Mouse (Mus musculus) thymus, postnatal 36 days (tissue): Measurements from ENCODE around the gene Itpka.
"Not testable (repeated sequence)": the region's sequence is repeated elsewhere in the genome, so short reads cannot be mapped to it uniquely, and the experiment has no call there.

Source experiments
- DNase-seq, 2 experiments: peaks; one replicate each; pipeline ENCODE4 v3.0.0; 2022; ENCODE audit warnings: mixed read lengths in 2 of 2

The Itpka gene

DNA sequence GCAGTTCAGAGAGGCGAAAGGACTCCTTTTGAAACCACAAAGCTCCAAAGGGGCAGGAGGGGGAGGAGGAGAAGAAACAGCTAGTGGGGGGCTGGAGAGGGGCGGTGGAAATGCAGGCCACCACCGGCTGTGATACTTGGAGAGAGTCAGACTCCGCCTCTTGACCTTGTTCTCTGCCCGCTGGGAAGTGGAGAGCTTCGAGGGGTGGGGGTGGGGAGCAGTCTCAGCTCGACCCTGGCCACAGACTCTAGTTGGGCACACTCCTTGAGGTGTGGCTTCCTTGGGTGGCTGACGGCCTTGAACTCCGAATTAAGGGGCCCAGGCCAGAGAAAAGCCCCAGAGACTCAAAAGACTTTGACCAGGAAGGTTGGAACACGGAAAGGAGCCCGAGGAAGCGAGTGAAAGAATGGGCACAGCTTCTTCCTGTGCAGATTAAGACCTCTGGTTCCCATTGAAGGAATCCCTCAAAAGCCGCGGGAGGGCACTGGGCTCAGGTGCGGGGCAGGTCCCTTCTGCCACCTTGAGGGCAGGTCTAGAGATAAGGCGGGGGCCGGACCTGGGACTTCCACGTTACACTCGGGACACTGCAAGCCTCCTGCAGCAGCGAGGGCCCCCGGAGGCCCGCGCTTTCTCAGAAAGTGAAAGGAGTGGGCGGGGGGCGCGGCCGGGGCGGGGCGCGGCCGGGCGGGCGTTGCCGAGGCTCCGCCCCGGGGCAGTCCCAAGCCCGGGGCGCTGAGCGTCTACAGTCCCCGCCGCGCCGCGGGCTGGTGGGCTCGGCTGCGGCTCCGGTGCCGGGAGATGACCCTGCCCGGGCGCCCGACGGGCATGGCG, at the start of gene Itpka:
Gene Itpka (plus strand): TSS at position 757 of the 831 bp plus-strand sequence.
- peak; percentile 75 to 78 for DNase-seq

GRCm38 (mm10) chr2:119694826-119695225, 47.3 kb upstream of the Itpka start:
- no peak for DNase-seq

GRCm38 (mm10) chr2:119696111-119696510, 46.0 kb upstream of the Itpka start:
- no peak for DNase-seq

- DNase-seq = no peak
These were observed 43.7 kb upstream of the Itpka start for GRCm38 (mm10) chr2:119698472-119698871.

DNA sequence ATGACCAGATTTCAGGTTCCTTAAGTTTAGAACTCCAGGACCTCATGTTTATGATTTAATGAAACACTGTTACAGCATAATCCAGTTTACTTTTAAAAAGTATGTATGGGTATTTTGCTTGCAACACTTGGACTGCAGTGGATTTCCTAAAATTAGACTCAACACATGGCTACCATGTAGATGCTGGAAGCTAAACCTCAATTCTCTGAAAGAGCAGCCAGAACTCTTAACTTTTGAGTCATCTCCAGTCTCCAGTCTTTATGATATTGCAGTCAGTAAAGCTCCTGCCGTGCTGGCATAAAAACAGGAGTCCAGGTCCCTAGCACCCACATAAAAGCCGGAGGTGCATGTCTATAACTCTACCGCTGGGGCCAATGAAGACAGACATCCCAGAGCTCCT, 42.2 kb upstream of the Itpka start:
- no peak for DNase-seq

GRCm38 (mm10) chr2:119703171-119703570, 39.0 kb upstream of the Itpka start:
- no peak for DNase-seq

- DNase-seq = no peak
These were observed 34.5 kb upstream of the Itpka start for GRCm38 (mm10) chr2:119707676-119708075.

- no peak for DNase-seq
These were observed 32.1 kb upstream of the Itpka start for GRCm38 (mm10) chr2:119710011-119710410.

- not testable (repeated sequence) for DNase-seq
These were observed 26.3 kb upstream of the Itpka start for GRCm38 (mm10) chr2:119715868-119716267.

GRCm38 (mm10) chr2:119721070-119721469, 21.1 kb upstream of the Itpka start:
- DNase-seq = no peak

GRCm38 (mm10) chr2:119727762-119728416, 14.2 kb upstream of the Itpka start:
- no peak for DNase-seq

DNA sequence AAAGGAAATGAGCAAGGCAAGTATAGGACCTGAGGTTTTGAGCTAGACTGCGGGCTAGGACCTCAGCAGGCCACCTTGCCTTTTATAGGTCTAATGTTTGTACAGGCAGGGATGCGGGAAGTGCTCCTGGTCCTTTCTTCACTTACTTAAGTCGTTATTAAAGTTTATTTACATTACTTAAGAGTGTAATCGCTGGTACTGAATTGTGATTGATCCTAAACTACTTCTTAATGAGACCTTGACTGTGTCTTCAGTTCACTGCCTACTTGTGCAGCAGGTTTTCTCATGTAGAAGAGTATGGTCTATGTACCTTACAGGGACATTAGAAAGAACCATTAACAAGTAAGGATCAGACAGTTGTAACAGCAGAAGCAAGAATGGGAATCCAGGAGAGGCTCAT, 11.4 kb upstream of the Itpka start:
- DNase-seq = no peak

DNA sequence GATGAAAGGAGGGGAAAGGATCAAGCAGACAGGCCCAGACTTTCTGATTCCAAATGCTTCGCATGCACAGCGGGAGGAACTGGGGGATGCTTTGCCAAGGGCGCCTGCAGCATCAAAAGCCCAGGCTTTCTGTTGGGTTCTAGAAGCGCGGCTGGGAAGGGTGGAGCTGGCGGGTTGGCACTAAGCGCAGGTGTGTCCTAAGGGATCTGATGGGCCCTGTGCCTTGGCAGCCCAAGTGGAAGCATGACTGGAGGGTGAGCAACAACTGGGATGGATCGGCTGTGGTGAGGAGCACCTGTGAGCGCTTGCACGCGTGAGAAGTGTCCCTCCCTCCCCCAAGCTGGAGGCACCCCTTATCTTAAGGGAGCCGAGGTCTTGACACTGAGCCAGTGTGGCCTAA, 5.0 kb upstream of the Itpka start:
- DNase-seq = no peak

DNA sequence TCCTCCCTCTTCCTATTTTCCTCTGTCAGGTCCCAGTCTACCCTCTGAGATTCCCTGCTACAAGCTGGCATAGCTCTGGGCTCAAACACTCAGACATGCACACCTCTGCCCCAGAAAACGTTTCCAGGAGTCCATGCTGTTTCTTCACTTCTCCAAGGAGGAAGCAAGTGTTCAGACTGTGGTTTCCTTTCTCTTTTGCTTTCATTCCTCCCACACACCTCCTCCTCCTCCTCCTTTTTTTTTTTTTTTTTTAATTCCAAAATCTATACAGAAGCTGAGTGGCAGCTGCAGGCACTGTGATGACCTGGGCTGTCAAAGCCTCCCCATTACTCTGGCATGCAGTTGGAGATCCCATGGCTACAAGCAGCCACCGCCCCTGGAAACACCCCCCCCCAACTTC, 1.6 kb upstream of the Itpka start:
- DNase-seq = no peak

DNA sequence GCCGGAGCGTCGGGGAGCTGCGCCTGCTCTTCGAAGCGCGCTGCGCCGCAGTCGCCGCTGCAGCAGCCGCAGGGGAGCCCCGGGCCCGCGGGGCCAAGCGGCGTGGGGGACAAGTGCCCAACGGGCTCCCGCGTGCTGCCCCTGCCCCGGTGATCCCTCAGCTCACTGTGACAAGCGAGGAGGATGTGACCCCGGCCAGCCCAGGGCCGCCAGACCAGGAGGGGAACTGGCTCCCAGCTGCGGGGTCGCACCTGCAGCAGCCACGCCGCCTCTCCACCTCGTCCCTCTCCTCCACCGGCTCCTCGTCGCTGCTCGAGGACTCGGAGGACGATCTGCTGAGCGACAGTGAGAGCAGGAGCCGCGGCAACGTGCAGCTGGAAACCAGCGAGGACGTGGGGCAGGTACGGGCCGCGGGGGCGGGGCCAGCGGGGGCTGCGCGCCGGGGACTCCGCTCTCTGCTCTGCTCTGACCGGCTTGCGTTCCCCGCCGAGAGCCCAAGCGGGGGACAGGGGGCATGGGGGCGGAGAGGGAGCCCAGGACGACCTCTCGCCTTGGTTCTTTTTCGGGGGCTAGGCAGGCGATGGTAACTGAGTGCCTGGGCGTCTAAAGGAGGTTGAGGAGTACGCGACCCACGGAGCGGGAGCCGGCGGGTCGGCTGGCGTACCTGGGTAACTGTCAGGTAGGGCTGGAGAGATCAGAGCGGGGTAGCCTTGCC, 481 bp downstream of the Itpka start:
- peak; percentile 65 to 76 for DNase-seq

DNA sequence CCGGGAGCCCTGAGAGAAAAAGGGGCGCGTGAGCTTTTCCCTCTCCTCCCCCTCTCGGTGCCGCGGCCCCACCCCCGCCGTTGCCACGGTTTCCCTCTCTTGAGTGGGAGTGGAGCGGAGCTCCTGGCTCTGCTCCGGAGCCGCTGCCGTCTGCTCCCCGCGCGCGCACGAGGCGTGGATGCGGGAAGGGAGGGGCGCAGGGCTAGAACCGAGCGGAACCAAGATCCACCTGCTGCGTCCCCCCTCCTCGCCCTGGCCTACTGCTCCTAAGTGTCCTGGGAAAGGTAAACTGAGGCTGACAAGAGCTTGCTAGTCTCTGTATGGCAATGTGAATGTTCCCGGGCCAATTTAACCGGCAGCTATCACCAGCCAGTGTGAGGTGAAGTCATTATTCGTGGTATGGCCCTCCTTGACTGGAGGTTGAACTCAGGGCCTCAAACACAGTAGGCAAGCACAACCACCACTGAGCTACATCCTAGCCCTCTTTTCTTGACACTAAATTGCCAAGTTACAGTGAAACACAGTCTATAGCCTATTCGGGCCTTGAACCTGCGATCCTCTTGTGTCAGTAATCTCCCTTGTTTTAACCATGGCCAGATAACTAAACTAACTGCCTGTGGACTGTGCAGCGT, 1.2 kb downstream of the Itpka start:
- peak in 1 of 2 experiments; percentile 45 for DNase-seq

DNA sequence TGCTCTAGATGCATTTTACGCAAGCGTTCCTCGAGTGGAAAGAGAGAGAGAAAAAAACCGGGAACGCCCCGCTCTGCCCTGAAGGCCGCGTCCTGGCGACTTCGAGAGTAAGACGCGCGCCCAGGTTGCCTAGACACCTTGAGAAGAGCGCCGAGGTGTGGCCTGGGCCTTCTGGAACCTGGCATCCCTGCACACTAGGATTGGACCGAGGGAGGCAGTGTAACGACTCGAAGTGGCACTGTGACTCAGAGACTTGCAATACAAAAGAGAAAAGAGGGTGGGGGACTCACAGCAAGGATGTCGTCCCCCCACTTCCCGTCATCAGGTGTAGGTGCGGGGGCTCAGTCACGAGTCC, 1.6 kb downstream of the Itpka start:
- no peak for DNase-seq

DNA sequence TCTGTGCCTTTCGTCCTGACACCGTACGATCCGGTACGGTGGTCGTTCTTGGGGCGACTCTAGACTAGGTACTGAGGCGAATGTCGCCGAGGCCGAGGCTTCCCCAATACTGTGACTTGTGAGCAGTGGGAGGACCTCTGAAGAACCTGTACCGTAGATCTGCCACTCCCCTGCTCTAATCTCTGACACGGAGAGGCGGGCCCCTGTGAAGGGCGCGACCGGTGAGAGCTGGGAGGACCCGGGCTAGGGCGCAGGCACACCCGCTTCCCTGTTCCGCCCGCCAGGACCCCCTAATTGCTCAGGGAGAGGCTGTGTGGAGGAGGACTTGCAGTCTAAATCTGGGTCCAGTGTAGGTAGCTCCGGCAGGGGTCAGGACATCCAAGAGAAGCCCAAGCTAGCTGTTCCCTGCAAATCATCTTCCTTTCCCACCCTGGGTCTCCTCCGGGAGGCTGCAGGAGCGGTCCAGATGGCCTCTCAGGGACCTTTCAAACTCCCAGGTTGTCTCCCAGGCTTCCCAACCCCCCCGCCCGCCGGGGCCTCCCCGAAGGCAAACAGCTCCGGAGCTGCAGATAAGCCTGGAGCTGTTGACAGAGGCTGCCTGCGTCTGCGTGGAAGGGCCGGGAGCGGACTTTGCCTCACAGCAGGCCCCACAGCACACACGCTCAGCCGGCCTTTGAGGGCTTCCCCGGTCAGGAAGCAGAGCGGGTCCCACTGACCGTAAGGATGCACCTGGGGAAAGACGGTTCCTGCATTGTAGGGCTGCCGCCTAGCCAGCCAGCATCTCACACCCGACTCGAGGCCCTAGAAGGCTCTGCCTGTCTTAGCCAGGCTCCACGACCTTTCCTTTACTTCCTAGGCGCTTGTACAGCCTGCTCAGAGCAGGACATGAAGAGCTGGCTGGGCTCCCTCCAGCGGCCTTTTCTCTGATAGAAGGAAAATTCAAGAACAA, 2.3 kb downstream of the Itpka start:
- DNase-seq = peak; percentile 16 to 32

GRCm38 (mm10) chr2:119745281-119745680, 3.1 kb downstream of the Itpka start:
- DNase-seq = no peak

DNA sequence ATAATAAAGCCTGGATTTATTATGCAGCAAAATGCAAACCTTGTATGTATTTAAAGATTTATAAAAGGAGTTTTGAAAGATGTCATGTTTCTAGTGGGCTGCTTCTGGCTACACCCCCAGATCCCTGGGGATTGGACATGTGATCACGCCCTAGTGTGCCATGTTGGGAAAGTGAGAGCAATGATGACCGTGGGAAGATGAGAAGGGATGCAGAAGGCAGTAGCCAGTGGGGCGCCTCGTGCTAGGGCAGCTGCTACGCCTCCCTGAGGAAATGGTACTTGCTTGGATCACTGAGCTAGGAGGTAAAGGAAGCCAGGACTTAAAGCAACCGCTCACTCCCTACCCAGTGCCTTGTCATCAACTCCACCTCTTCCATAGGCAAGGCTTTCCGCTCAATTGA, 5.4 kb downstream of the Itpka start:
- no peak for DNase-seq

GRCm38 (mm10) chr2:119749260-119749659, 7.1 kb downstream of the Itpka start:
- DNase-seq = no peak

GRCm38 (mm10) chr2:119757601-119758100, 15.5 kb downstream of the Itpka start:
- peak in 1 of 2 experiments; percentile 15 for DNase-seq
